Mouse (Mus musculus): ENCODE measurements around the gene Igdcc4.
A peak's percentile ranks its signal among the peaks of the same experiment; 100 is the strongest.

Igdcc4 gene

GRCm38 (mm10) chr9:65111698-65112097 lies 10.4 kb downstream of the Igdcc4 start:
- DNase-seq (ENCODE audit: low spot score) = no peak

DNA sequence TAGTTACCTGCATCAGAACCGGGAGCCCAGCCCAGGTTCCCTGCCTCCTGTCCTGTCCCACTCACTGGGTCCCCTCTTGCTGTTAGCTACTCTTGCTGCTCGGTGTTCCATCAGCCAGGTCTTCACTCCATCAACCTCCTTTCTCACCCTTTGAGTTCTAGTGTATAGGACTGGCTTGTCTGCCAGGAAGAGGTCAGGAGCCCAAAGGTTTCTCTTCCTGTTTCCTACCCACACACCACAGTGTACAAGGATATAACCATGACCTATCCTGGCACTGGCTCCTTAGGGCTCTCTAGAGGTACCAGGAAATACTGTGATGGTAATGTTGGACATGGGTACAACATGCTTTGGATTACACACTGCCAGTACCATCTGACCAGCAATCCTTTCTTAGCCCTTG lies 12.4 kb downstream of the Igdcc4 start:
- DNase-seq (ENCODE audit: low spot score) = no peak

DNA sequence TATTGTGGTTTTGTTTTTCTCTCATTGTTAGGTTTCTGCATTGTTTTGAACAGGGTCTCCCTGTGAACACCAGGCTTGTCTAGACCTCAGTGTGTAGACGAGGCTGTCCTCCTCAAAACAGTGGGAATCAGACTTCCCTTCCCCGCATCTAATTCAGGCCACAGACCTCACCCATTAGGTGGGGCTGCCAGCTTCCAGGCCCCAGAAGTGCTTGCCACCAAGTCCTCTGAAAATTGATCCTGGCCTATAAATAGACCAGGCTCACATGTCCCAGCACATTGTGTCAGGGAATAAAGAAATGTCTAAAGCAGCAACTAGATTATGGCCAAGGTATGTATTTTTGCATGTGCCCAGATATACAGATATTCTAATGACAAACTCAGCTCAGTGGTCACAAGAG lies 14.6 kb downstream of the Igdcc4 start:
- no peak for DNase-seq (ENCODE audit: low spot score)

- DNase-seq (ENCODE audit: low spot score) = no peak
These were observed 16.2 kb downstream of the Igdcc4 start for GRCm38 (mm10) chr9:65117516-65117915.

GRCm38 (mm10) chr9:65120935-65121334 lies 19.6 kb downstream of the Igdcc4 start:
- DNase-seq (ENCODE audit: low spot score) = peak; percentile 56

DNA sequence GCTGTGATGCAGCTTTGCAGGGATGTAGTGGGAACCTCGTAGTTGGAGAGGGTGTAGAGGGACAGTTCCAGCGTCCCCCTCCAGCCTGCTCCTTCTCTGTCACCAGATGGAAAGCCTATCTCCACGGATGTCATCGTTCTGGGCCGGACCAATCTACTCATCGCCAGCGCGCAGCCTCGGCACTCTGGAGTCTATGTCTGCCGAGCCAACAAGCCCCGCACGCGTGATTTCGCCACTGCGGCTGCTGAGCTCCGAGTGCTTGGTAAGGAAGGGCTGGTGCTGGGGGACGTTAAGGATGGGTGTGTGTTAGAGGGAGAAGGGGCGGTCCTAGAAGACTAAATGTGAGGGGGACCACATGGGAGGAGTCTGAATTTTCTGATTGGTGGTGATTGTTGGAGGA lies 21.3 kb downstream of the Igdcc4 start:
- no peak for DNase-seq (ENCODE audit: low spot score)

GRCm38 (mm10) chr9:65123552-65124168 lies 22.4 kb downstream of the Igdcc4 start:
- DNase-seq (ENCODE audit: low spot score) = peak; percentile 60

DNA sequence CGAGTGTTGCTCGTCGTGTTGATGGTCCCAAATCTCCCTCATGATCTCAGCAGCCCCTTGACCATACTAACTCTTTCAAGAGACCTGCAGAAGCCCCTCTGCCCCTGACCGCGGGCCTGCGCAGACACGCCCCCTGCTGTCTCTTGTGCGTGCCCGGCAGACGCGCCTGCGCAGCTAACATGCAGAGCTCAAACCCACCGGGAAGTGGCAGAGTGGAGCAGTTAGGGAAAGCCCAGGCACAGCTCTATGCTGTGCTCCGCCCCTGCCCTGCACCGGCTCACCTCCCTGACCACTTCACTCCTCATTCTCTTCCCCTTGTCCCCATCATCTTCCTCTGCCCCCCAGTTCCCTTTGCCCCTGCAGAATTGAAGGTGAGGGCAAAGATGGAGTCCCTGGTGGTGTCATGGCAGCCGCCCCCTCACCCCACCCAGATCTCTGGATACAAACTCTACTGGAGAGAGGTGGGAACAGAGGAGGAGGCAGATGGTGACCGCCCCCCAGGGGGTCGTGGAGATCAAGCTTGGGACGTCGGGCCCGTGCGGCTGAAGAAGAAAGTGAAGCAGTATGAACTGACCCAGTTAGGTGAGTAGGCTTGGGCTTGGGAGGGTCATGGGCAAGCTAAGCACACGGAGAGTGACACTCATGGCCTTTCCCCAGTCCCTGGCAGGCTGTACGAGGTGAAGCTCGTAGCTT lies 27.0 kb downstream of the Igdcc4 start:
- peak; percentile 50 for DNase-seq (ENCODE audit: low spot score)

GRCm38 (mm10) chr9:65131717-65132116 lies 30.4 kb downstream of the Igdcc4 start:
- no peak for DNase-seq (ENCODE audit: low spot score)

- peak; percentile 71 for DNase-seq (ENCODE audit: low spot score)
These were observed 32.5 kb downstream of the Igdcc4 start for GRCm38 (mm10) chr9:65133739-65134138.

- no peak for DNase-seq (ENCODE audit: low spot score)
These were observed 33.8 kb downstream of the Igdcc4 start for GRCm38 (mm10) chr9:65135126-65135525.

DNA sequence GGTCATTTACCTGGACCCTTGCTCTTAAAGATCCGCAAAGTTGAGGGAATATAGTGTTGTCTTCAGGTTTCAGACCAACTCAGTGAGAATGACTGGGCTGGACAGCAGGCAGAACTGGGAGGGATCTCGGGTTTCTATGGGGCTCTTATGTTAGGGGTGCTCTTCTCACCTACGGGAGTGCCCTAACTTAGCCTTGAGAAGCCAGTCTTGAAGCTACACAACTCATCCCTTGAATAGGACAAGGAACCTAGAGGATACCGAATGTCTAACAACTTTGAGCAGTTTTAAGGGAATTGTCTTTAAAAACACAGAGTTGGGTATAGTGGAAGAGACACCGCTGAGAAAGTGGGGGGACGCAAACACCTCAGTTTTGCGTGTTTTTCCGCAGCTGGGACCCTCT lies 39.2 kb downstream of the Igdcc4 start:
- DNase-seq (ENCODE audit: low spot score) = no peak

GRCm38 (mm10) chr9:65140936-65141305 lies 39.6 kb downstream of the Igdcc4 start, which contains the start of gene Igdcc3:
Gene Igdcc3, plus strand, starts transcription at chr9:65141189.
- DNase-seq (ENCODE audit: low spot score) = peak; percentile 78

GRCm38 (mm10) chr9:65141306-65141975 lies 40.2 kb downstream of the Igdcc4 start:
- peak; percentile 62 for DNase-seq (ENCODE audit: low spot score)

- no peak for DNase-seq (ENCODE audit: low spot score)
These were observed 40.7 kb downstream of the Igdcc4 start for GRCm38 (mm10) chr9:65141976-65142318.

DNA sequence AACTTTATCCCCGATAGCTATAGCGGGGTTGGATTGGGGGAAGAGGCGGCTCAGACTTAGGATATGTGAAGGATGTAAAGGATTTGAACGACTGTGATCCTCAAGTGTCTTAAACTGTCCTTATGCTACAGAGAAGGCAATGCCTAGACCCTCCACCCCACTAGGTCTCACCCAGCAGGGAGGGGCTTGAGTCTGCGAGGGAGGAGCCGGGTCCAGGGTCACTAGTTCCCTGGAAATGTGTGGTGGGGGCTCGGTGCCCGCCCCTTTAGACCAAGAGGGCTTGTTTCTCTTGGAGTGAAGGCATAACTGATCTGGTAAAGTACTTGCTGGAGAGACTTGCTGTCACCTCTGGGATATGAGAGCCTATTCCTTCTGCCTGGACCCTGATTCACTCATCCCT lies 41.1 kb downstream of the Igdcc4 start:
- no peak for DNase-seq (ENCODE audit: low spot score)

- no peak for DNase-seq (ENCODE audit: low spot score)
These were observed 44.7 kb downstream of the Igdcc4 start for GRCm38 (mm10) chr9:65146001-65146400.

DNA sequence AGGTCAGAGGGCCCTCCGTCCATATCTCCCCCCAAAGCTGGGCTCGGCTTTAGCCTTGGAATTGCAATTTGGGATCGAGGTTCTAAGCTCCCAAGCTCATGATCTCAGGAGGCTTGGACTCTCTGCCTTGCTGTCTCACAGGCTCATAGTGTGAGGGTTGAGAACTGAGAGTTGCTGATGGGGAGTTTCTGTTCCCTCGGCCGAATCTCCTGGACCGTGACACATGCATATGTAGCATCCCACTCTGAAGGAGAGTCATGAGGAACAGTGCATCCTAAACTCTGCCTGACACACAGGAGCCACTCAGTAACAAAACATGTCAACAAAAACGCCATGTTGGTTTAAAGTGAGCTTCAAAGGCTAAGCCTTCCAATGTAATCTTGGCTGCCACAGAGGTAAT lies 47.2 kb downstream of the Igdcc4 start:
- DNase-seq (ENCODE audit: low spot score) = no peak

GRCm38 (mm10) chr9:65152711-65153330 lies 51.5 kb downstream of the Igdcc4 start:
- DNase-seq (ENCODE audit: low spot score) = peak; percentile 32

DNA sequence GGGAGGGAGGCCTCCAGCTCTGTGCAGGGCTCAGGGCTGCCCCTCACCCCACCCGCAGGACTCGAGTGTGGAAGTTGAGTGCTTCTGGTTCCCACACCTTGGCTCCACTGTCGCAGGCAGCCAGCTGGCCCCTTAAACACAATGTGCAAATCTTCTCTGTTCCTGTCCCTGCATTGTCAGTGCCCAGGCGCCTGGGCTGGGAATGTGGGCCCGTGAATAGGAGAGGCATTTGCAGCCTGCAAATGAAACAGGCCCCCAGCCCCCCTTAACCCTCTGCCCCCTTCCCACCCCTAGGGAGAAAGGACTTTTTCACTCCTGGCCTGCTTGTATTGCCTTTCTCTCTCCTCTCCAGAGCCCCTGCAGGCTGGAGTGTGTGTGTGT lies 52.0 kb downstream of the Igdcc4 start:
- DNase-seq (ENCODE audit: low spot score) = peak; percentile 74

- peak; percentile 83 for DNase-seq (ENCODE audit: low spot score)
These were observed 53.6 kb downstream of the Igdcc4 start for GRCm38 (mm10) chr9:65154692-65155455.

GRCm38 (mm10) chr9:65156604-65157003 lies 55.3 kb downstream of the Igdcc4 start:
- DNase-seq (ENCODE audit: low spot score) = no peak
